In genomic region chr13:55715167-55715512, GRCm38 (mm10) we compare ENCODE assay signal across 7 mouse cellular contexts. TPM values are rescaled to one million over a fixed set of nuclear protein-coding genes. Genes with fewer than 3 reads are reported as not detected.
DNase-seq lines count a peak whose midpoint lies in the region; ATAC-seq and TF ChIP-seq lines count a peak whose summit lies in the region.

No protein-coding gene starts in this region.

- ATAC-seq in lung, embryonic 14.5 days (ENCODE audit: insufficient read depth), result no peak
- peak; percentile 8; the same call in 1 of the 2 replicates for ATAC-seq in limb, embryonic 11.5 days (ENCODE audit: insufficient number of reproducible peaks, low FRiP score, low TSS enrichment, low read depth)

- no peak for DNase-seq in lung, embryonic 14.5 days
- DNase-seq in lung, postnatal 25 days (ENCODE audit: low spot score), result no peak
- DNase-seq in limb, embryonic 11.5 days (ENCODE audit: low spot score), result no peak
- no peak for DNase-seq in gastrocnemius, adult 8-10 months (ENCODE audit: low spot score in 2 of 2)
- no peak for DNase-seq in gastrocnemius, postnatal 10 days

- peak overlapping the region; percentile 92 for H3K4me3 ChIP-seq in lung, embryonic 14.5 days (ENCODE audit: low read depth, low read length)
- H3K4me3 ChIP-seq in embryonic fibroblast, embryonic 13.5 days (ENCODE audit: insufficient read depth, low read length), result peak overlapping the region; percentile 90
- peak overlapping the region; percentile 84 for H3K4me3 ChIP-seq in limb, embryonic 11.5 days (ENCODE audit: low read depth, low read length)
- peak overlapping the region; percentile 85 for H3K4me3 ChIP-seq in olfactory bulb, adult 2 months (ENCODE audit: insufficient read depth, low read depth, low read length)

- H3K4me2 ChIP-seq in lung, embryonic 14.5 days, result peak overlapping the region; percentile 70
- peak overlapping the region; percentile 57 for H3K4me2 ChIP-seq in limb, embryonic 11.5 days (ENCODE audit: low read depth, severe bottlenecking)

- peak overlapping the region; percentile 94 for H3K9ac ChIP-seq in lung, embryonic 14.5 days
- peak overlapping the region; percentile 94 for H3K9ac ChIP-seq in limb, embryonic 11.5 days (ENCODE audit: low read length)

- no peaks in the 10 kb centered on the region for H3K9me3 ChIP-seq in lung, embryonic 14.5 days (ENCODE audit: low read depth, low read length)
- no peaks in the 10 kb centered on the region for H3K9me3 ChIP-seq in limb, embryonic 11.5 days (ENCODE audit: control insufficient read depth, low read length)

- WGBS in lung, embryonic 14.5 days, result 0% methylated on average over 5 of the region's 5 CpGs
- WGBS in limb, embryonic 11.5 days, result 8% methylated on average over 5 of the region's 5 CpGs
- WGBS in olfactory bulb, adult 2 months, result 2% methylated on average over 5 of the region's 5 CpGs

- H3K36me3 ChIP-seq in lung, embryonic 14.5 days (ENCODE audit: insufficient read depth), result peaks cover 17% of the 10 kb centered on the region; the same call in 1 of the 2 replicates
- H3K36me3 ChIP-seq in limb, embryonic 11.5 days (ENCODE audit: control insufficient read depth, insufficient read depth, low read length), result peaks cover 3% of the 10 kb centered on the region; the same call in 1 of the 2 replicates

- no peaks in the 10 kb centered on the region for H3K4me1 ChIP-seq in lung, embryonic 14.5 days (ENCODE audit: insufficient read depth)
- 0 out of 2 replicates have a peak, but pooled peaks cover 7% of the 10 kb centered on the region for H3K4me1 ChIP-seq in embryonic fibroblast, embryonic 13.5 days (ENCODE audit: control insufficient read depth, insufficient read depth, low read length)
- H3K4me1 ChIP-seq in limb, embryonic 11.5 days (ENCODE audit: control insufficient read depth, insufficient read depth, low read length), result 0 out of 2 replicates have a peak, but pooled peaks cover 3% of the 10 kb centered on the region
- peaks cover 16% of the 10 kb centered on the region for H3K4me1 ChIP-seq in olfactory bulb, adult 2 months (ENCODE audit: control insufficient read depth, insufficient read depth, low read length)

- peak overlapping the region; percentile 87 for H3K27ac ChIP-seq in lung, embryonic 14.5 days (ENCODE audit: low read depth)
- H3K27ac ChIP-seq in embryonic fibroblast, embryonic 13.5 days (ENCODE audit: insufficient read depth, low read length), result peak overlapping the region; percentile 49
- no peak overlapping the region for H3K27ac ChIP-seq in limb, embryonic 11.5 days (replicated peaks; ENCODE audit: low read depth, low read length)
- H3K27ac ChIP-seq in olfactory bulb, adult 2 months (ENCODE audit: insufficient read depth, low read depth, low read length), result peak overlapping the region; percentile 94

- no peak for TF ChIP-seq CTCF in lung, embryonic 14.5 days (IDR thresholded peaks at IDR 0.05; ENCODE audit: low read depth)
- TF ChIP-seq CTCF in embryonic fibroblast, embryonic 13.5 days (IDR thresholded peaks at IDR 0.05; ENCODE audit: borderline replicate concordance, insufficient read depth, low read length), result no peak
- no peak for TF ChIP-seq CTCF in olfactory bulb, adult 2 months (IDR thresholded peaks at IDR 0.05; ENCODE audit: insufficient read depth, low read depth, low read length)

- TF ChIP-seq POLR2A in embryonic fibroblast, embryonic 13.5 days (IDR thresholded peaks at IDR 0.05; ENCODE audit: low read depth, low read length), result no peak
- no peak for TF ChIP-seq POLR2A in olfactory bulb, adult 2 months (IDR thresholded peaks at IDR 0.05; ENCODE audit: insufficient read depth, low read depth, low read length)

- H3K27me3 ChIP-seq in lung, embryonic 14.5 days (ENCODE audit: insufficient read depth, low read length), result no peaks in the 10 kb centered on the region
- H3K27me3 ChIP-seq in limb, embryonic 11.5 days (ENCODE audit: control insufficient read depth, insufficient read depth, low read length), result no peaks in the 10 kb centered on the region

RNA-seq across cellular contexts. Expression of gene Txndc15, which starts 0.7 kb away (rescaled TPM):
- 76.4 and 76.6 TPM in 2 replicates for polyA plus RNA-seq in lung, embryonic 14.5 days (2014; fragmentation: Nextera tagmentation; extraction: Ambion mirVana)
- polyA plus RNA-seq in embryonic fibroblast, embryonic 13.5 days (2011; ENCODE audit: insufficient read length, low read depth, missing spikeins), result 48.4 and 54.2 TPM in 2 replicates
- 85.9 and 91.7 TPM in 2 replicates for polyA plus RNA-seq in limb, embryonic 11.5 days (2014; fragmentation: Nextera tagmentation; extraction: Ambion mirVana)
- 351 TPM in 1 of 2 replicates, not detected in the other for polyA plus RNA-seq in olfactory bulb, adult 2 months (2012; ENCODE audit: insufficient read depth, insufficient read length, low replicate concordance, missing spikeins)
- 10 to 100 TPM; 31.8 to 40.0 (median 34.2) TPM for total RNA-seq in gastrocnemius, adult 8-10 months (2022)
- 10 to 100 TPM; 30.9 to 32.6 TPM for total RNA-seq in gastrocnemius, postnatal 10 days (2021)

RNA-seq across cellular contexts. Expression of gene Pcbd2, which starts 12.0 kb away (rescaled TPM):
- polyA plus RNA-seq in lung, embryonic 14.5 days (2014; fragmentation: Nextera tagmentation; extraction: Ambion mirVana), result 55.5 and 59.7 TPM in 2 replicates
- polyA plus RNA-seq in embryonic fibroblast, embryonic 13.5 days (2011; ENCODE audit: insufficient read length, low read depth, missing spikeins), result 31.9 and 33.0 TPM in 2 replicates
- 44.7 and 44.9 TPM in 2 replicates for polyA plus RNA-seq in limb, embryonic 11.5 days (2014; fragmentation: Nextera tagmentation; extraction: Ambion mirVana)
- not detected in 2 replicates for polyA plus RNA-seq in olfactory bulb, adult 2 months (2012; ENCODE audit: insufficient read depth, insufficient read length, low replicate concordance, missing spikeins)
- 10 to 100 TPM; 17.5 to 22.8 (median 19.3) TPM for total RNA-seq in gastrocnemius, adult 8-10 months (2022)
- 10 to 100 TPM; 25.8 to 30.5 TPM for total RNA-seq in gastrocnemius, postnatal 10 days (2021)

RNA-seq across cellular contexts. Expression of gene B230219D22Rik, which starts 22.2 kb away (rescaled TPM):
- 79.7 and 84.8 TPM in 2 replicates for polyA plus RNA-seq in lung, embryonic 14.5 days (2014; fragmentation: Nextera tagmentation; extraction: Ambion mirVana)
- 91.3 and 96.3 TPM in 2 replicates for polyA plus RNA-seq in embryonic fibroblast, embryonic 13.5 days (2011; ENCODE audit: insufficient read length, low read depth, missing spikeins)
- polyA plus RNA-seq in limb, embryonic 11.5 days (2014; fragmentation: Nextera tagmentation; extraction: Ambion mirVana), result 75.6 and 84.4 TPM in 2 replicates
- 98.5 TPM in 1 of 2 replicates, not detected in the other for polyA plus RNA-seq in olfactory bulb, adult 2 months (2012; ENCODE audit: insufficient read depth, insufficient read length, low replicate concordance, missing spikeins)
- total RNA-seq in gastrocnemius, adult 8-10 months (2022), result 10 to 100 TPM; 28.4 to 32.8 (median 30.8) TPM
- total RNA-seq in gastrocnemius, postnatal 10 days (2021), result 10 to 100 TPM; 36.4 to 41.9 TPM

Comparison
In these comparisons a context has a peak if more than half of its experiments do, and no peak if none do; other contexts are left out.
1. RNA of gene Pcbd2, which starts 12.0 kb away (polyA plus RNA-seq): 55.5 to 59.7 TPM in lung, embryonic 14.5 days, 44.7 to 44.9 TPM in limb, embryonic 11.5 days and 31.9 to 33.0 TPM in embryonic fibroblast, embryonic 13.5 days; not detected in olfactory bulb, adult 2 months; every median in the first group is over 10 times any median in the second.
2. Peak in every context shown above with its lines, with median percentiles within 50 percentile points of each other: H3K4me3 ChIP-seq.